Mouse (Mus musculus) intestine, embryonic 14.5 days (tissue): ENCODE results near the gene Zfp667. TPM values are rescaled to one million over a fixed set of nuclear protein-coding genes. Genes with fewer than 3 reads are reported as not detected.
"Not testable (repeated sequence)": the region's sequence is repeated elsewhere in the genome, so short reads cannot be mapped to it uniquely, and the experiment has no call there.

Experiments
- ATAC-seq: fragments of 200-750 bp; cut with Nextera tagmentation; replicated peaks from 2 replicates; pipeline ENCODE4 v1.8.0; 2017; ENCODE audit warnings: low read depth, moderate number of reproducible peaks, moderate TSS enrichment, moderate library complexity; ENCODE audit not compliant: low FRiP score, low TSS enrichment
- DNase-seq: peaks from one replicate; pipeline ENCODE4 v3.0.0-alpha.2; 2018; ENCODE audit warnings: low spot score
- H3K27ac ChIP-seq: fragments of 300-500 bp; sonication (generic); 2 replicates; pipeline ENCODE4 v1.5.1; 2014; ENCODE audit warnings: low read depth, mild to moderate bottlenecking, control low read depth
- H3K27me3 ChIP-seq: fragments of 300-500 bp; sonication (generic); replicated peaks from 2 replicates; pipeline ENCODE4 v1.6.1; 2014; ENCODE audit warnings: low read length, control low read depth; ENCODE audit not compliant: control insufficient read depth, insufficient read depth
- H3K36me3 ChIP-seq: fragments of 300-500 bp; sonication (generic); 2 replicates; pipeline ENCODE4 v1.6.1; 2014; ENCODE audit warnings: low read length, control low read depth; ENCODE audit not compliant: control insufficient read depth, insufficient read depth
- H3K4me1 ChIP-seq: fragments of 300-500 bp; sonication (generic); replicated peaks from 2 replicates; pipeline ENCODE4 v1.6.1; 2014; ENCODE audit warnings: low read length, control low read depth, mixed read lengths; ENCODE audit not compliant: control insufficient read depth, insufficient read depth
- H3K4me2 ChIP-seq: fragments of 300-500 bp; sonication (generic); 2 replicates; pipeline ENCODE4 v1.6.1; 2014; ENCODE audit warnings: low read length
- H3K4me3 ChIP-seq: fragments of 300-500 bp; sonication (generic); 2 replicates; pipeline ENCODE4 v1.5.1; 2014; ENCODE audit warnings: low read depth, low read length, control low read depth, mixed read lengths
- H3K9ac ChIP-seq: fragments of 300-500 bp; sonication (generic); 2 replicates; pipeline ENCODE4 v1.6.1; 2014; ENCODE audit warnings: mild to moderate bottlenecking, low read length
- H3K9me3 ChIP-seq: fragments of 300-500 bp; sonication (generic); 2 replicates; pipeline ENCODE4 v1.6.1; 2016; ENCODE audit warnings: low read length, control low read depth; ENCODE audit not compliant: control insufficient read depth
- WGBS: fragments of 180-500 bp; shearing (Covaris S2); extraction: QIAGEN DNeasy Blood & Tissue Kit; methylation state at CpG from one replicate; pipeline ENCODE4 v1.1.7; 2014; 5-methylcytosine and 5-hydroxymethylcytosine counted together
- polyA plus RNA-seq: library from polyadenylated mRNA; unstranded; fragments of >200 nt; fragmentation: Nextera tagmentation; extraction: Ambion mirVana; gene quantifications from 2 replicates; pipeline ENCODE4 v1.2.1, GENCODE M21; 2014

The Zfp667 gene
- polyA plus RNA-seq, 1 experiment from 2014 or later: 5.7 TPM

GRCm38 (mm10) chr7:6284442-6285012 lies 1.9 kb upstream of the Zfp667 start:
- Histone ChIP-seq H3K9ac (no peak overlapping the region), H3K27me3 (no peaks in the 10 kb centered on the region), H3K27ac (no peak overlapping the region), H3K36me3 (no peaks in the 10 kb centered on the region), H3K4me1 (peaks cover 9% of the 10 kb centered on the region; the same call in 1 of the 2 replicates), H3K4me3 (no peak overlapping the region), H3K4me2 (no peak overlapping the region), H3K9me3 (no peaks in the 10 kb centered on the region)
- ATAC-seq (no peak), DNase-seq (no peak)
- 81% methylated on average over 4 of the region's 4 CpGs for WGBS

- Histone ChIP-seq H3K4me2 (peak overlapping the region; percentile 49; the same call in 1 of the 2 replicates), H3K27me3 (no peaks in the 10 kb centered on the region), H3K27ac (no peak overlapping the region), H3K4me3 (peak overlapping the region; percentile 38; the same call in 1 of the 2 replicates), H3K36me3 (no peaks in the 10 kb centered on the region), H3K9ac (no peak overlapping the region), H3K4me1 (peaks cover 9% of the 10 kb centered on the region; the same call in 1 of the 2 replicates), H3K9me3 (no peaks in the 10 kb centered on the region)
- ATAC-seq (no peak), DNase-seq (no peak)
- WGBS: 84% methylated on average over 6 of the region's 6 CpGs
Measured at GRCm38 (mm10) chr7:6285366-6285765, 1.0 kb upstream of the Zfp667 start.

GRCm38 (mm10) chr7:6286921-6287531 lies 647 bp downstream of the Zfp667 start:
- H3K27ac ChIP-seq: no peak overlapping the region
- 0 out of 2 replicates have a peak, but pooled peaks cover 4% of the 10 kb centered on the region for H3K36me3 ChIP-seq
- DNase-seq: peak; percentile 60
- no peaks in the 10 kb centered on the region for H3K9me3 ChIP-seq
- H3K4me1 ChIP-seq: peaks cover 9% of the 10 kb centered on the region; the same call in 1 of the 2 replicates
- peak; percentile 10; the same call in 1 of the 2 replicates for ATAC-seq
- no peaks in the 10 kb centered on the region for H3K27me3 ChIP-seq
- WGBS: 24% methylated on average over 15 of the region's 15 CpGs
- peak overlapping the region; percentile 49 for H3K4me2 ChIP-seq
- H3K4me3 ChIP-seq: peak overlapping the region; percentile 38
- peak overlapping the region; percentile 34 for H3K9ac ChIP-seq

GRCm38 (mm10) chr7:6291121-6291520 lies 4.7 kb downstream of the Zfp667 start:
- not testable (repeated sequence) for DNase-seq, H3K27me3 ChIP-seq, H3K9me3 ChIP-seq, ATAC-seq, H3K27ac ChIP-seq, H3K4me3 ChIP-seq, H3K9ac ChIP-seq, H3K4me1 ChIP-seq, H3K4me2 ChIP-seq
- WGBS: 91% methylated on average over 5 of the region's 6 CpGs
- peaks cover 10% of the 10 kb centered on the region; the same call in 1 of the 2 replicates for H3K36me3 ChIP-seq

GRCm38 (mm10) chr7:6300796-6301195 lies 14.4 kb downstream of the Zfp667 start:
- not testable (repeated sequence) for H3K4me3 ChIP-seq, H3K9me3 ChIP-seq, H3K27ac ChIP-seq, H3K4me1 ChIP-seq, H3K27me3 ChIP-seq, DNase-seq, H3K4me2 ChIP-seq, ATAC-seq, H3K9ac ChIP-seq
- 73% methylated on average over 11 of the region's 11 CpGs for WGBS
- H3K36me3 ChIP-seq: peaks cover 24% of the 10 kb centered on the region; the same call in 1 of the 2 replicates

- WGBS: 18% methylated on average over 23 of the region's 23 CpGs
- peak; percentile 76 for ATAC-seq
- no peaks in the 10 kb centered on the region for H3K9me3 ChIP-seq
- peak overlapping the region; percentile 80 for H3K4me2 ChIP-seq
- peak overlapping the region; percentile 78 for H3K9ac ChIP-seq
- H3K4me1 ChIP-seq: 0 out of 2 replicates have a peak, but pooled peaks cover 3% of the 10 kb centered on the region
- peak overlapping the region; percentile 64 for H3K4me3 ChIP-seq
- H3K27ac ChIP-seq: peak overlapping the region; percentile 77
- H3K36me3 ChIP-seq: peaks cover 6% of the 10 kb centered on the region; the same call in 1 of the 2 replicates
- no peak for DNase-seq
- H3K27me3 ChIP-seq: no peaks in the 10 kb centered on the region
Measured at GRCm38 (mm10) chr7:6330458-6331232, 44.3 kb downstream of the Zfp667 start.

GRCm38 (mm10) chr7:6331233-6331956 lies 45.0 kb downstream of the Zfp667 start, which contains the start of gene Zfp583:
Gene Zfp583 (minus strand): TSS chr7:6331285.
- Histone ChIP-seq H3K4me2 (peak within 1 kb of the TSS; percentile 80), H3K9ac (peak within 1 kb of the TSS; percentile 78), H3K4me1 (0 out of 2 replicates have a peak, but pooled peaks cover 3% of the 10 kb centered on the region), H3K36me3 (peaks cover 6% of the 10 kb centered on the region; the same call in 1 of the 2 replicates), H3K9me3 (no peaks in the 10 kb centered on the region), H3K27me3 (no peaks in the 10 kb centered on the region), H3K4me3 (peak within 1 kb of the TSS; percentile 64), H3K27ac (peak within 1 kb of the TSS; percentile 77)
- ATAC-seq (peak; percentile 94), DNase-seq (peak; percentile 85)
- WGBS: 6% methylated on average over 29 of the region's 31 CpGs

- Histone ChIP-seq H3K27ac (no peak overlapping the region), H3K36me3 (no peaks in the 10 kb centered on the region), H3K4me3 (no peak overlapping the region), H3K4me2 (no peak overlapping the region), H3K4me1 (peaks cover 3% of the 10 kb centered on the region; the same call in 1 of the 2 replicates), H3K27me3 (no peaks in the 10 kb centered on the region), H3K9ac (no peak overlapping the region), H3K9me3 (no peaks in the 10 kb centered on the region)
- DNase-seq (no peak), ATAC-seq (no peak)
- WGBS: 79% methylated on average over 5 of the region's 5 CpGs
Measured at GRCm38 (mm10) chr7:6339865-6340264, 53.5 kb downstream of the Zfp667 start.
